Mouse (Mus musculus) midbrain, embryonic 13.5 days (tissue): ENCODE measurements at regions not wholly inside any gene's neighbourhood (a gene's known extent, or its start where the extent isn't known, plus 50 kb on each side); places are given as distances from the start of the nearest gene placed in this dataset.

Source experiments
- ATAC-seq: fragments of 200-750 bp; cut with Nextera tagmentation; 2 replicates; pipeline ENCODE4 v1.8.0; 2017; ENCODE audit warnings: mild to moderate bottlenecking, moderate TSS enrichment, moderate library complexity
- H3K27ac ChIP-seq: fragments of 300-500 bp; sonication (generic); 2 replicates; pipeline ENCODE4 v1.5.1; 2015; ENCODE audit warnings: inconsistent platforms, mild to moderate bottlenecking, moderate library complexity
- H3K27me3 ChIP-seq: fragments of 300-500 bp; sonication (generic); 2 replicates; pipeline ENCODE4 v1.6.1; 2015; ENCODE audit warnings: mild to moderate bottlenecking, inconsistent platforms
- H3K36me3 ChIP-seq: fragments of 300-500 bp; sonication (generic); 2 replicates; pipeline ENCODE4 v1.6.1; 2015; ENCODE audit warnings: mild to moderate bottlenecking, inconsistent platforms
- H3K4me1 ChIP-seq: fragments of 300-500 bp; sonication (generic); replicated peaks from 2 replicates; pipeline ENCODE4 v1.6.1; 2015; ENCODE audit warnings: inconsistent platforms
- H3K4me2 ChIP-seq: fragments of 300-500 bp; sonication (generic); replicated peaks from 2 replicates; pipeline ENCODE4 v1.6.1; 2015; ENCODE audit warnings: moderate library complexity, mild to moderate bottlenecking, inconsistent platforms
- H3K4me3 ChIP-seq: fragments of 300-500 bp; sonication (generic); replicated peaks from 2 replicates; pipeline ENCODE4 v1.5.1; 2015; ENCODE audit warnings: mild to moderate bottlenecking, inconsistent platforms
- H3K9ac ChIP-seq: fragments of 300-500 bp; sonication (generic); replicated peaks from 2 replicates; pipeline ENCODE4 v1.6.1; 2015; ENCODE audit warnings: mild to moderate bottlenecking, inconsistent platforms
- H3K9me3 ChIP-seq: fragments of 300-500 bp; sonication (generic); 2 replicates; pipeline ENCODE4 v1.6.1; 2016; ENCODE audit warnings: mild to moderate bottlenecking, inconsistent platforms
- WGBS: fragments of 180-500 bp; shearing (Covaris S2); methylation state at CpG from one replicate; pipeline ENCODE4 v1.1.7; 2015; 5-methylcytosine and 5-hydroxymethylcytosine counted together

- H3K36me3 ChIP-seq = no peaks in the 10 kb centered on the region
- no peaks in the 10 kb centered on the region for H3K9me3 ChIP-seq
- H3K4me2 ChIP-seq = no peak overlapping the region
- ATAC-seq = no peak
- H3K4me1 ChIP-seq = no peaks in the 10 kb centered on the region
- H3K27ac ChIP-seq = no peak overlapping the region
- no peaks in the 10 kb centered on the region for H3K27me3 ChIP-seq
- 91% methylated on average over 6 of the region's 6 CpGs for WGBS
- no peak overlapping the region for H3K4me3 ChIP-seq
- no peak overlapping the region for H3K9ac ChIP-seq
These were observed 51.2 kb upstream of the Tln2 start for GRCm38 (mm10) chr9:67610696-67611095.

DNA sequence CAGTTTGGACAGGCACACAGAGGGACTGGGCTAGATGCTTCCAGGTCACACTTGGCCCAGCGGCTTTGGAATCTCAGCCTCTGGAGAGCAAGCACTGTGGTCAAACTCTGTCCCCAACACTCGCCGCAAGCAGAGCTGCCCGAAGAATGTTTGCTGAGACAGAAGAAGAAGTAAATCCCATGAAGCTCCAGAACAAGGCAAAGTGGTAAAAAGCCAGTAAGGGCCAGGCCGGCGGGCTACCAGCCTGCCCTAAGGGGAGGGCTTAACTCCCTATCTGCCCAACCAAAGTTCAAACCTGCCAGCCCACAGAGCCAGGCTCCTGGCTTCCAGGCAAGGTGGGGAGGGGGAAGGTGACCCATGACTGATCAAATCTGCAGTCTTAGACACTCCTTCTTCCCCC is 52.2 kb upstream of the Tln2 start:
- ATAC-seq = no peak
- Histone ChIP-seq H3K4me1 (no peaks in the 10 kb centered on the region), H3K4me3 (no peak overlapping the region), H3K4me2 (no peak overlapping the region), H3K27ac (no peak overlapping the region), H3K36me3 (no peaks in the 10 kb centered on the region), H3K9ac (no peak overlapping the region), H3K27me3 (no peaks in the 10 kb centered on the region), H3K9me3 (no peaks in the 10 kb centered on the region)
- WGBS = 92% methylated on average over 6 of the region's 6 CpGs

DNA sequence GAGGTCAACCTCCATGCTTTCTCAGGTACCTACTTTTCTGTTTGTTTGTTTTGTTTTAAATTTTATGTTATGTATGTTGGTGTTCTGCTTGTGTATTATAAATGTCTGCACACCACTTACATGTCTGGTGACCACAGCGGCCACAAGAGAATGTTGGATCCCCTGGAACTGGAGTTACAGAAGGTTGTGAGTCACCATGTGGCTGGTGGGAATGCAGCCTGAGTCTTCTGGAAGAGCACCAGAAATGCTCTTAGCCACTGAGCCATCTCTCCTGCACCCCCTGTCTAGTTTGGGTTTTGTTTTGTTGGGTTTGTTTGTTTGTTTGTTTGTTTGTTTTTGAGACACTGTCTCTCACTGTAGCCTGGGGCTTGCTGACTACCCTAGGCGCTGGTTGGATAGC is 52.6 kb upstream of the Tln2 start:
- ATAC-seq = no peak
- 93% methylated on average over 2 of the region's 2 CpGs for WGBS
- Histone ChIP-seq H3K9ac (no peak overlapping the region), H3K4me3 (no peak overlapping the region), H3K4me2 (no peak overlapping the region), H3K9me3 (no peaks in the 10 kb centered on the region), H3K27me3 (no peaks in the 10 kb centered on the region), H3K4me1 (no peaks in the 10 kb centered on the region), H3K36me3 (no peaks in the 10 kb centered on the region), H3K27ac (no peak overlapping the region)

GRCm38 (mm10) chr9:67614068-67614727 is 54.7 kb upstream of the Tln2 start:
- Histone ChIP-seq H3K27ac (no peak overlapping the region), H3K9ac (no peak overlapping the region), H3K9me3 (no peaks in the 10 kb centered on the region), H3K4me3 (no peak overlapping the region), H3K36me3 (no peaks in the 10 kb centered on the region), H3K27me3 (no peaks in the 10 kb centered on the region), H3K4me1 (peaks cover 10% of the 10 kb centered on the region), H3K4me2 (no peak overlapping the region)
- WGBS = 86% methylated on average over 2 of the region's 2 CpGs
- no peak for ATAC-seq

- Histone ChIP-seq H3K9me3 (no peaks in the 10 kb centered on the region), H3K27ac (no peak overlapping the region), H3K27me3 (no peaks in the 10 kb centered on the region), H3K36me3 (no peaks in the 10 kb centered on the region), H3K9ac (no peak overlapping the region), H3K4me1 (peaks cover 10% of the 10 kb centered on the region), H3K4me2 (no peak overlapping the region), H3K4me3 (no peak overlapping the region)
- whole genome bisulfite sequencing = 88% methylated on average over 2 of the region's 2 CpGs
- no peak for ATAC-seq
These were observed 56.7 kb upstream of the Tln2 start for GRCm38 (mm10) chr9:67616207-67616606.

- H3K4me1 ChIP-seq = peaks cover 10% of the 10 kb centered on the region
- no peak overlapping the region for H3K4me2 ChIP-seq
- no peak for ATAC-seq
- no peak overlapping the region for H3K27ac ChIP-seq
- H3K36me3 ChIP-seq = no peaks in the 10 kb centered on the region
- no peak overlapping the region for H3K4me3 ChIP-seq
- no peaks in the 10 kb centered on the region for H3K9me3 ChIP-seq
- 48% methylated on average over 14 of the region's 14 CpGs for WGBS
- no peak overlapping the region for H3K9ac ChIP-seq
- H3K27me3 ChIP-seq = no peaks in the 10 kb centered on the region
These were observed 58.1 kb upstream of the Tln2 start for GRCm38 (mm10) chr9:67617341-67618217.

GRCm38 (mm10) chr9:67620945-67621344 is 61.4 kb upstream of the Tln2 start:
- WGBS = 65% methylated on average over 3 of the region's 3 CpGs
- Histone ChIP-seq H3K4me3 (no peak overlapping the region), H3K9ac (no peak overlapping the region), H3K27me3 (no peaks in the 10 kb centered on the region), H3K36me3 (no peaks in the 10 kb centered on the region), H3K9me3 (no peaks in the 10 kb centered on the region), H3K27ac (no peak overlapping the region), H3K4me2 (no peak overlapping the region), H3K4me1 (peaks cover 10% of the 10 kb centered on the region)
- no peak for ATAC-seq

- Histone ChIP-seq H3K27ac (no peak overlapping the region), H3K27me3 (peaks cover 29% of the 10 kb centered on the region), H3K9me3 (no peaks in the 10 kb centered on the region), H3K4me1 (peaks cover 10% of the 10 kb centered on the region), H3K4me3 (no peak overlapping the region), H3K4me2 (no peak overlapping the region), H3K9ac (no peak overlapping the region), H3K36me3 (no peaks in the 10 kb centered on the region)
- 94% methylated on average over 2 of the region's 2 CpGs for WGBS
- no peak for ATAC-seq
These were observed 67.7 kb upstream of the Tln2 start for GRCm38 (mm10) chr9:67627196-67627595.

- Histone ChIP-seq H3K4me2 (no peak overlapping the region), H3K9ac (no peak overlapping the region), H3K9me3 (no peaks in the 10 kb centered on the region), H3K27ac (no peak overlapping the region), H3K4me1 (peaks cover 20% of the 10 kb centered on the region), H3K4me3 (no peak overlapping the region), H3K36me3 (no peaks in the 10 kb centered on the region), H3K27me3 (peaks cover 36% of the 10 kb centered on the region)
- WGBS = 41% methylated on average over 6 of the region's 6 CpGs
- ATAC-seq = no peak
These were observed 70.1 kb upstream of the Tln2 start for GRCm38 (mm10) chr9:67629624-67630023.

GRCm38 (mm10) chr9:67630173-67630572 is 70.7 kb upstream of the Tln2 start:
- no peak overlapping the region for H3K4me3 ChIP-seq
- H3K4me2 ChIP-seq = no peak overlapping the region
- no peak for ATAC-seq
- H3K27me3 ChIP-seq = peaks cover 36% of the 10 kb centered on the region
- no peak overlapping the region for H3K9ac ChIP-seq
- no peak overlapping the region for H3K27ac ChIP-seq
- peaks cover 20% of the 10 kb centered on the region for H3K4me1 ChIP-seq
- H3K9me3 ChIP-seq = no peaks in the 10 kb centered on the region
- no peaks in the 10 kb centered on the region for H3K36me3 ChIP-seq
- WGBS = 79% methylated on average over 3 of the region's 3 CpGs

GRCm38 (mm10) chr9:67631741-67632243 is 72.3 kb upstream of the Tln2 start:
- H3K27ac ChIP-seq = no peak overlapping the region
- WGBS = 4% methylated on average over 6 of the region's 6 CpGs
- ATAC-seq = no peak
- peak overlapping the region; percentile 100 for H3K4me2 ChIP-seq
- peak overlapping the region; percentile 77 for H3K9ac ChIP-seq
- H3K9me3 ChIP-seq = no peaks in the 10 kb centered on the region
- H3K4me1 ChIP-seq = peaks cover 20% of the 10 kb centered on the region
- peak overlapping the region; percentile 75 for H3K4me3 ChIP-seq
- peaks cover 41% of the 10 kb centered on the region for H3K27me3 ChIP-seq
- no peaks in the 10 kb centered on the region for H3K36me3 ChIP-seq

DNA sequence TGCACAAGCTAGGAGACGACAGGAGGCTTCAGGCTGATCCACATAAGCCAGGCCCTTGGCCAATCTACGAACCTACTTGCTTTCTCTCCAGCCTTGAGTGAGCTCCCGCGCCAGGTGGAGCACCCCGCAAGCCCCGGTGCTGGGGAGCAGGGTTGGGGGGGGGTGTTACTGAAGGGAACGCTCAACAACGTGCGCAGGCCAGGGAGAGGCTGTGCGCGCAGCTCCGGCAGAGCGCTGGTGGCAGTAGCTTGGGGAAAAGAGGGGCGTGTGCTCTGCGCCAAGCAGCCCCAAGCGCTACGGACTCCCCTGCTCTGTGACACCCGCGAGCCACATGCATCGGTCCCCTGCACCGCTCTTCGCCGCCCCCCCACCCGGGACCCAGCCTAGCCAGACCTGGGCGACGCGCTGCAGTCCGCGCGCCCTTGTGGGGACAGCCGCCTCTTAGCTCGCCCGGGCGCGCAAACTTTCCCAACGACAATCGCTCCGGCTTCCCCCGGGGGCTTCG is 73.1 kb upstream of the Tln2 start:
- H3K27ac ChIP-seq = no peak overlapping the region
- H3K9me3 ChIP-seq = no peaks in the 10 kb centered on the region
- H3K4me1 ChIP-seq = peaks cover 20% of the 10 kb centered on the region
- H3K36me3 ChIP-seq = no peaks in the 10 kb centered on the region
- H3K27me3 ChIP-seq = peaks cover 41% of the 10 kb centered on the region
- peak overlapping the region; percentile 75 for H3K4me3 ChIP-seq
- peak overlapping the region; percentile 100 for H3K4me2 ChIP-seq
- H3K9ac ChIP-seq = peak overlapping the region; percentile 77
- under 1% methylated on average over 40 of the region's 40 CpGs for WGBS
- ATAC-seq = peak; percentile 82
